Mouse (Mus musculus): ENCODE data around the gene Trappc12. TPM values are rescaled to one million over a fixed set of nuclear protein-coding genes. Genes with fewer than 3 reads are reported as not detected.

The Trappc12 gene
- total RNA-seq (2023): 10 to 100 TPM; 22.1 to 23.6 TPM

GRCm38 (mm10) chr12:28750021-28750633 lies at the start of gene Trappc12:
Gene Trappc12 (minus strand): TSS chr12:28750472.

GRCm38 (mm10) chr12:28751508-28752263 lies 1.4 kb upstream of the Trappc12 start, which contains the start of gene Eipr1:
Gene Eipr1 (plus strand): TSS chr12:28751803.

DNA sequence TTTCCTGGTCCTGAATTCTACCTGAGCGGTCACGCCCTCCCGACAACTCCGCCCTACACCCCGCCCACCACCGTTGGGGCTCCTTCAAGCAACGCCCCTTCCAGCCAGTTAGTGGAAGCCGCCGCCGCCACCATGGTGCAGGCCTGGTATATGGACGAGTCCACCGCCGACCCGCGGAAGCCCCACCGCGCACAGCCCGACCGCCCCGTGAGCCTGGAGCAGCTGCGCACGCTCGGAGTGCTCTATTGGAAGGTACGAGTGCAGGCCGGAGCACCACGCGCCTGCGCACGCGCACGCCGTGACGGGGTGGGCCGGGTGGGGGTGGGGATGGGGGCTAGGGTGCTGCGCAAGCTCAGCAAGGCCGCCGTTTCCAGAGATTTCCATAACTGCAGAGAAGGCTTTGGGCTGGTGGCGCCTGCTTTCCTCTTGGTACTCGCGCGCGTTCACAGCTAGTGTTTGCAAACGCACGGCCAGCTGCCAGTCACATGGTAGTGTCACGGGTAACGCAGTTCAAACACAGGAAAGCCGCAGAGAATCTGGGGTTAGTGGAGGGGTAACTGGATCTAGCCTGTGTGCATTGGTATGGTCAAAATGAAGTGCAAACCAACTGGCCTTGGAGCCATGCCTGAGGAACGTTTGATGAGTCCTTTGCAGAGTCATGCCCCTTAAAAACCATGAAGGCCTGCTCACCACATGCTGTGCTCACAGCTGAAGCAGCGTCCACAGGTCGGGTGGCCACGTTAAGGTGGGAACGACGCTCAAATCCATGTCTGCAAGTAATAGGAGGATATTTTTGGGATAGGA lies 74.9 kb downstream of the Trappc12 start, which contains the start of gene Adi1:
TSS of gene Adi1 (plus strand) at position 111 of the 804 bp plus-strand sequence.

DNA sequence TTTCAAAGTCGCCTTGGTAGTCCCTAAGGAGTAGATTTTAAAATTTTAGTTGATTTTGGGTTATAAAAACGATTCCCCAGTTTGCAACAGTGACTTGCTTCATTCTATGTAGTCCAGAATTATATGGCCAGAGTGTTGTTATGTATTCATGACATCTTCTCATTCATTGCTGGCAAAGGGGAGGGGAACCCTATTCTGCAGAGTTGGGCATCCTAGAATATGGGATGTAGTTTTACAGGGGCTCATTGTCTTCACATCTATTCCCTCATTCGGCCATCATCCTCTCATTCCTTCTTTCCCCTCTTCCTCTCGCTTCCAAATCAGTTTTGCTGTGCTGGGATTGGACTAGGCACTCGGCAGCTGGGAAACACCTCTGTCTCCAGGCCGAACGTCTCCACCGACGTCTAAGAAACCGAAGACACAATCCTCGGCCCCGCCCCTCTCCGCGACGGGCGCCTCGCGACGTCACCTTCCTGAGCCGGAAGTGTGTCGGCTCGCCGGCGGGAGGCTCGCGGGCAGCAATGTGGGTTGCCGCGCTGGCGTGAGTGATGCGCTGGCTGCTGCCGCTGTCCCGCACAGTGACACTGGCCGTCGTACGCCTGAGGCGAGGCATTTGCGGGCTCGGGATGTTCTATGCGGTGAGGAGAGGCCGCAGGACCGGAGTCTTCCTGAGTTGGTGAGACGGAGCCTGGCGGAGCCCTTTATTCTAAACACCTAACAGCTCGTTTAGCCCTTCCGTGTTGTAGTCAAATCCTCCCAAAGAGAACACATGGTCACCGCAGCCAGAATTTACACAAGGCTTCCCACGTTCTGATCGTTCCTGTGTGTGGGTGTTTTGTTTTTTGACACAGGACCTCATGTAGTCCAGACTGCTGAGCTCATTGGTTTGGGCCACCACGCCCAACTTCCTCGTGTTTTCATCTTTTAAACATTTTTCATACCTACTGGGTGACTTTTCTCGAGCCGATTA lies 100.8 kb downstream of the Trappc12 start, which contains the start of gene Rnaseh1:
TSS of gene Rnaseh1 (plus strand) at position 462 of the 970 bp plus-strand sequence.

Other genes with a start within 250 kb of the Trappc12 start
- under 1 TPM; 0.24 to 0.46 TPM for gene Dcdc2c, start 198.1 kb downstream of the Trappc12 start, total RNA-seq (2023)
- gene Allc, start 167.9 kb downstream of the Trappc12 start, total RNA-seq (2023): not detected
- gene Colec11, start 127.1 kb downstream of the Trappc12 start, total RNA-seq (2023): not detected
- 100 to 1,000 TPM; 298 to 346 TPM for gene Rps7, start 114.5 kb downstream of the Trappc12 start, total RNA-seq (2023)
- 10 to 100 TPM; 11.2 to 13.1 TPM for gene Rnaseh1, start 100.9 kb downstream of the Trappc12 start, total RNA-seq (2023)
- gene Adi1, start 75.2 kb downstream of the Trappc12 start, total RNA-seq (2023): 10 to 100 TPM in 1 of 2 experiments, 1 to 10 TPM in 1; 9.0 to 10.8 TPM
- 10 to 100 TPM; 19.6 to 24.4 TPM for gene Eipr1, start 1.3 kb upstream of the Trappc12 start, total RNA-seq (2023)

Data from neutrophil, adult 83 days (primary cell).